Mouse (Mus musculus) C2C12 (cell line): ENCODE data around the gene Hoxa7.

ENCODE experiments used
- CTCF ChIP-seq: IDR thresholded peaks from one replicate; pipeline ENCODE4 v1.5.1; 2011; ENCODE audit not compliant: control insufficient read depth, insufficient read depth, insufficient read length
- USF1 ChIP-seq: IDR thresholded peaks from one replicate; pipeline ENCODE4 v1.6.1; 2011; ENCODE audit warnings: low read depth, mild to moderate bottlenecking, control low read depth, moderate library complexity

- TF ChIP-seq USF1 (no peak), CTCF (no peak)
These were observed 44.5 kb downstream of the Hoxa7 start, which contains the start of gene 5730596B20Rik for GRCm38 (mm10) chr6:52177061-52177735.
